Mouse (Mus musculus): Measurements from ENCODE around the gene Stat2. TPM values are rescaled to one million over a fixed set of nuclear protein-coding genes. Genes with fewer than 3 reads are reported as not detected.
A peak's percentile ranks its signal among the peaks of the same experiment; 100 is the strongest.

Stat2 gene
- polyA plus RNA-seq, 2 experiments: 13.2 to 20.5 TPM

DNA sequence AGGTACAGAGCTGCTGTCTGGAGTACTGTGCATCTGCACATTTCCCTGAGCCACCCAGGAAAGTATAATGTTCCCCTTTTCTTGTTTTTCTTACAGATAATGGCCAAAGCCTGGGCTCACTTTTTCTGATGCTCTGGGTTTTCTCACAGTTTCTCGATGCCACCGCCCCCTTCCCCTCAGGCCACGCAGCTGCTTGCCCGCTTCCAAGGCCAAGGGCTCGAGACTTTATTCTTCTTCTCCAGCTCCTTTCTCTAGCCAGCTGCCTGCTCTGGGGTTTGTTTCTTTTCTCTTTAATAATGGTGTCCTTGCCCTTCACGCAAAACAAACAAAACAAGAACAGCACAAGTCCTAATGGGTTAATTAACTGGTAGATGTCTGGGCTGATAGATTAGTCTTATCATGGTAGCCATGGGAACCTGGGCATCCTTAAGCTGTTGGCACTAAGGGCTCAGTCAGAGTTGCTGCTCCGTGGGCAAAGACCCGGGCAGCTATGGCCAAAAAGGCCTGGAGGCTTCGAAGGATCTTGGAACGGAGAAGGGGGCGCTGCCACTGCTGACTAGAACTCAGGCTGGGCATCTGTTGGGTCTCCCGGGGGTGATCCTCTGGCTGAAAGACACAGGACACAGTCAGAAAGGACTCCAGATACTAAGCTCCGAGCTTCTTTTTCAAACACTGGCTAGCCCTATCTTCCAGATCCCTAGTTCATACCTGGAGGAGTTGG is 26.2 kb downstream of the Stat2 start:
- Histone ChIP-seq H3K4me3 (replicated peaks; ENCODE audit: low read length) (no peak overlapping the region), H3K36me3 (ENCODE audit: control insufficient read depth, insufficient read depth, low read length) (peaks cover 19% of the 10 kb centered on the region), H3K4me1 (ENCODE audit: control insufficient read depth, insufficient read depth, low read length) (peaks cover 2% of the 10 kb centered on the region; the same call in 1 of the 2 replicates), H3K9ac (ENCODE audit: low read depth, low read length, severe bottlenecking) (no peak overlapping the region), H3K27me3 (ENCODE audit: control insufficient read depth, insufficient read depth, low read length) (no peaks in the 10 kb centered on the region), H3K9me3 (ENCODE audit: control insufficient read depth, low read length) (no peaks in the 10 kb centered on the region), H3K4me2 (replicated peaks; ENCODE audit: low read depth, low read length, severe bottlenecking) (no peak overlapping the region), H3K27ac (replicated peaks; ENCODE audit: low read depth, low read length) (no peak overlapping the region)
- no peak for TF ChIP-seq POLR2A (IDR thresholded peaks at IDR 0.05; ENCODE audit: borderline replicate concordance, extremely low read depth, insufficient read depth, insufficient read length)
- no peak for ATAC-seq (ENCODE audit: low FRiP score, low read depth)
- no peak for DNase-seq (ENCODE audit: low spot score)
- 75% methylated on average over 13 of the region's 13 CpGs for WGBS

DNA sequence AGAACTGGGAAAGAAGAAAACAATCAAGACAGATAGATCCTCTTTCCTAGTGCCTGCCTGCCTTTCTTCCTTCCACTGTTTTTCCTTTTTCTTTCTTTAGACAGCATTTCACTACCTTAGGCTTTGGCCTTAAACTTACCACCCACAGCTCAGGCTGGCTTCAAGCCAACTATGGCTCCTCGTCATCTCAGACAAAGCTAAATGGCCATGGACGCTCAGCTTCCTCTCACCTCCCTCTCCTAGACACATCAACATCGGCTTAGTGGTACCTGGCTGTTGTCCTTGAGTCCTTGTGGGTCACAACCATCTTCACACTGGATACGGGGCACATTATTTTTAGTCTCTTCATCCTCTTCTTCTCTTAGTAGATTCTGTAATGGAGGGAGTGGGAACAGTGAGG is 26.9 kb downstream of the Stat2 start:
- Histone ChIP-seq H3K4me1 (ENCODE audit: control insufficient read depth, insufficient read depth, low read length) (peaks cover 4% of the 10 kb centered on the region; the same call in 1 of the 2 replicates), H3K27ac (replicated peaks; ENCODE audit: low read depth, low read length) (no peak overlapping the region), H3K9ac (ENCODE audit: low read depth, low read length, severe bottlenecking) (no peak overlapping the region), H3K4me2 (replicated peaks; ENCODE audit: low read depth, low read length, severe bottlenecking) (no peak overlapping the region), H3K36me3 (ENCODE audit: control insufficient read depth, insufficient read depth, low read length) (peaks cover 12% of the 10 kb centered on the region), H3K9me3 (ENCODE audit: control insufficient read depth, low read length) (no peaks in the 10 kb centered on the region), H3K27me3 (ENCODE audit: control insufficient read depth, insufficient read depth, low read length) (no peaks in the 10 kb centered on the region), H3K4me3 (replicated peaks; ENCODE audit: low read length) (no peak overlapping the region)
- ATAC-seq (ENCODE audit: low FRiP score, low read depth): no peak
- TF ChIP-seq POLR2A (IDR thresholded peaks at IDR 0.05; ENCODE audit: borderline replicate concordance, extremely low read depth, insufficient read depth, insufficient read length): no peak
- no peak for DNase-seq (ENCODE audit: low spot score)
- 58% methylated on average over 4 of the region's 4 CpGs for WGBS

DNA sequence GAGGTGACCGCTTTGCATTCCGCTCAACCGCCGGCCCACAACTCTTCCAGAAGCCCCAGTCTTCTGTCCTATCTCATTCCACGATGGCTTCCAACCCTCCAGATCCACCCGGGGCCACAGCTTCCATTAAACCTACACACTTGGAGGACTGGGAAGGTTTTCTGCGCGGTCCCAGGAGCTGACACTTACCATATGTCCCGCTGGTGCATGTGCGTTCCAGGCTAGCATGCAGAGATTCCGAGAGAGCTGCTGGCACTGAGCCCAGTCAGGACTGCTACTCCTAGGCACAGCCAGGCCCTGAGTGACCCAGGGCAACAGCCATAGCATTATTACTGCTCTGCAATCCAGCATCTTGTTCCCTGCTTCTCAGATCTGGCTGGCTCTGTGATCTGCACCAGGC is 27.3 kb downstream of the Stat2 start:
- no peak overlapping the region for H3K27ac ChIP-seq (replicated peaks; ENCODE audit: low read depth, low read length)

DNA sequence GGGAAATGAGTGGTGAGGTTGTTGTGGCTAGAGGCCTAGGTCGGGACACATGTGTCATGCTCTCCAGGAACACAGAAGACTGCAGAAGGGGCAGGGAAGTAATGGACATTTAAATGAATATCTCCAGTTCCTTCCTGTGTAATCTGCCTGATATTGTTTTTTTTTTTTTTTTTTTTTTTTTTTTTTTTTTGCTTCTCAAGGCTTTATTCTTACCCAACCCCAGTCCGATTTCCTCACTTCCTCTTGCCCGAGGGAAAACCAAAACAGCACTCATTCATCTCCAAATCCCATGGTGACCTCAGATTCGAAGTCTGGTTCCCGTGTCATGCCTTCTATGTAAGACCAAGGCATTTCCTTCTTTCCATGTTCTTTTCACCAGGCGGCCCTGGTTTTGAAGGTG is 27.9 kb downstream of the Stat2 start:
- no peak overlapping the region for H3K27ac ChIP-seq (replicated peaks; ENCODE audit: low read depth, low read length)
- no peak overlapping the region for H3K4me3 ChIP-seq (replicated peaks; ENCODE audit: low read length)
- 73% methylated on average over 6 of the region's 6 CpGs for WGBS
- no peak for ATAC-seq (ENCODE audit: low FRiP score, low read depth)
- H3K9me3 ChIP-seq (ENCODE audit: control insufficient read depth, low read length): no peaks in the 10 kb centered on the region
- peaks cover 7% of the 10 kb centered on the region; the same call in 1 of the 2 replicates for H3K4me1 ChIP-seq (ENCODE audit: control insufficient read depth, insufficient read depth, low read length)
- no peaks in the 10 kb centered on the region for H3K27me3 ChIP-seq (ENCODE audit: control insufficient read depth, insufficient read depth, low read length)
- H3K9ac ChIP-seq (ENCODE audit: low read depth, low read length, severe bottlenecking): no peak overlapping the region
- H3K36me3 ChIP-seq (ENCODE audit: control insufficient read depth, insufficient read depth, low read length): peaks cover 4% of the 10 kb centered on the region; the same call in 1 of the 2 replicates
- no peak for TF ChIP-seq POLR2A (IDR thresholded peaks at IDR 0.05; ENCODE audit: borderline replicate concordance, extremely low read depth, insufficient read depth, insufficient read length)
- no peak overlapping the region for H3K4me2 ChIP-seq (replicated peaks; ENCODE audit: low read depth, low read length, severe bottlenecking)
- no peak for DNase-seq (ENCODE audit: low spot score)

More for the DNA sequence above, 27.3 kb downstream of the Stat2 start:
- 60% methylated on average over 11 of the region's 11 CpGs for WGBS
- H3K27me3 ChIP-seq (ENCODE audit: control insufficient read depth, insufficient read depth, low read length): no peaks in the 10 kb centered on the region
- no peak overlapping the region for H3K9ac ChIP-seq (ENCODE audit: low read depth, low read length, severe bottlenecking)
- peaks cover 7% of the 10 kb centered on the region; the same call in 1 of the 2 replicates for H3K4me1 ChIP-seq (ENCODE audit: control insufficient read depth, insufficient read depth, low read length)
- no peak overlapping the region for H3K4me2 ChIP-seq (replicated peaks; ENCODE audit: low read depth, low read length, severe bottlenecking)
- H3K36me3 ChIP-seq (ENCODE audit: control insufficient read depth, insufficient read depth, low read length): peaks cover 8% of the 10 kb centered on the region
- no peak for TF ChIP-seq POLR2A (IDR thresholded peaks at IDR 0.05; ENCODE audit: borderline replicate concordance, extremely low read depth, insufficient read depth, insufficient read length)
- 0 out of 2 replicates have a peak, but pooled peaks have one; percentile 38 for ATAC-seq (ENCODE audit: low FRiP score, low read depth)
- no peaks in the 10 kb centered on the region for H3K9me3 ChIP-seq (ENCODE audit: control insufficient read depth, low read length)
- no peak overlapping the region for H3K4me3 ChIP-seq (replicated peaks; ENCODE audit: low read length)
- peak; percentile 36 for DNase-seq (ENCODE audit: low spot score)

DNA sequence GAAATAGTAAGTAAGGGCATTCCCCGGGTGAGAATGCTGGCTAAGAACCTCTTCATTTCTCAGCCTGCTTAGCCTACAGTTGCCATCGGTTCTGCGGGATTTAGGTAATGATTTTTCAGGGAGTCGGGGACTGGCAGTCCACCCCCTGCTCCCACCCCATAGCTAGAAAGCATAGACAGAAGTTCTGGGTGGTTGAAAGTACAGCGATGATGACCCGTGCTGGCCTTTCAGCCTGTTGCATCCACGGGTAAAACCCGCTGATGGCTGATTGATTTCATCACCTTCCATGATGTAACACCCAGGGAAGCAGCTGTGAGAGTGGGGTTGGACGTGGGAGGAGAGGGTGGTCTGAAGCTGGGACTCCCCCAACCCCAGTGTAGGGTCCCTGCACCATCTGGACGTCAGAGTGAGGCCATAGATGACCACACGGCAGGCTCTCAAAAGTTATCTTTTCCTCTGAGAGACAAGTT is 28.4 kb downstream of the Stat2 start, which contains the start of gene Il23a:
TSS of gene Il23a (minus strand) at position 51 of the 470 bp plus-strand sequence.
- no peaks in the 10 kb centered on the region for H3K36me3 ChIP-seq (ENCODE audit: control insufficient read depth, insufficient read depth, low read length)
- no peak within 1 kb of the TSS for H3K4me2 ChIP-seq (replicated peaks; ENCODE audit: low read depth, low read length, severe bottlenecking)
- no peak within 1 kb of the TSS for H3K9ac ChIP-seq (ENCODE audit: low read depth, low read length, severe bottlenecking)
- no peak within 1 kb of the TSS for H3K27ac ChIP-seq (replicated peaks; ENCODE audit: low read depth, low read length)
- no peak within 1 kb of the TSS for H3K4me3 ChIP-seq (replicated peaks; ENCODE audit: low read length)
- no peaks in the 10 kb centered on the region for H3K27me3 ChIP-seq (ENCODE audit: control insufficient read depth, insufficient read depth, low read length)
- H3K9me3 ChIP-seq (ENCODE audit: control insufficient read depth, low read length): no peaks in the 10 kb centered on the region
- no peak for DNase-seq (ENCODE audit: low spot score)
- TF ChIP-seq POLR2A (IDR thresholded peaks at IDR 0.05; ENCODE audit: borderline replicate concordance, extremely low read depth, insufficient read depth, insufficient read length): no peak
- no peak for ATAC-seq (ENCODE audit: low FRiP score, low read depth)
- peaks cover 8% of the 10 kb centered on the region for H3K4me1 ChIP-seq (ENCODE audit: control insufficient read depth, insufficient read depth, low read length)
- 81% methylated on average over 11 of the region's 11 CpGs for WGBS
